Mouse (Mus musculus) G1E-ER4 (cell line): Measurements from ENCODE around the gene Stmnd1. TPM values are rescaled to one million over a fixed set of nuclear protein-coding genes. Genes with fewer than 3 reads are reported as not detected.

ENCODE experiments used
- GATA1 ChIP-seq: IDR thresholded peaks from one replicate; pipeline ENCODE4 v1.8.0; 2012; ENCODE audit warnings: low read length, inconsistent platforms
- polyA plus RNA-seq: library from polyadenylated mRNA; stranded (reverse); fragments of >175 nt; gene quantifications from 2 replicates; pipeline ENCODE4 v1.2.3, GENCODE M21; 2012

Gene Stmnd1
- polyA plus RNA-seq, 1 experiment: not detected

- no peak for TF ChIP-seq GATA1
Measured at GRCm38 (mm10) chr13:46343226-46343625, 69.7 kb downstream of the Stmnd1 start.

DNA sequence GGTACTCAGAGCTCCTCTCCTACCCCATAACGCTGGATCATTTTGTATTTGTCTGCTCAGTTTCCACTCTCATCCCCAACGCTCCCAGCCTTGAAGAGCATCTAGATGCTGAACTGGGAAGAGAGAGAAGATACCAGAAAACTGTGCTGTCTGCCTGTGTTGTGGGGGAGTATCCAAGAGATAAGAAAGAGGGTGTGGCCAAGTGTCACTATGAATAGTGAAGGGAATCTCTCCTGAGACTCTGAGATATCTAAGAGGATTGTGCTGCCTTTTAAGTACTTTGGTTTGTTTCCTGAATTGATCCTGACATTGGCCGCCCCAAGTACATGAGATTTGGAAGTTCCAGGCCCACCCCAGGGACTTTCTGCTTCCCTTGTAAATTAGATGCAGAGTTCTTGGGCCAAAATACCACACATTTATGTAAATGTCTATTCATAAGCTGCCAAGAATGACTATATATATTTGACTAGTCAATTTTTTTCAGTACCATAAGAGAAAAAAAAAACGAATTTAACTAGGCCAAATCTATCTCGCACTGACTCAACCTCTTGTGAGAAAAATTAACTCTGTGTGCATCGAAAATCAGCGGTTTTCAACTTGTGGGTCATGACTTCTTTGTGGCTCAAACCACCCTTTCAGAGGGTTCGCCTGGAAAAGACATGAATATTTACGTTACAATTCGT lies 73.5 kb downstream of the Stmnd1 start:
- TF ChIP-seq GATA1: no peak

DNA sequence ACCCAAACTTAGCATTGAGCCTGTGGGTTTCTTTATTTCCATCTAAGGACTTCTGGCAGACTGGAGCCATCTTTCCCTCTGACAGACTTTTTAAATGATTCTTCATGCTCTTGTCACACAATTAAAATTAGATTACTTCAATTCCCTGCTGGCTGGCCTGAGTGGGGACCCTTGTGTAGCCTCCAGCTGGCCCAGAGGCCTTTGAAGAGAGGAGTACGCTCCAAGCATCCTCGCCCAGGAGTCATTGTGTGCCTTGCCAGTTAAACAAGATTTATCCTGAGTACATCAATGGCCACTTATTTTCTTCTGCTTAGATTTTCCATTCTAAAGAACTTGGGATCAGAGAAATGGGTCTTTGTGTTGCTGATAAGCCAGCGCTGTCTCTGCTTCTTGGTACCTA lies 76.1 kb downstream of the Stmnd1 start:
- TF ChIP-seq GATA1: no peak

Other genes with a start within 250 kb of the Stmnd1 start
- not detected in 2 replicates for gene Rbm24, start 144.7 kb downstream of the Stmnd1 start, polyA plus RNA-seq
- not detected in 2 replicates for gene Cap2, start 228.1 kb downstream of the Stmnd1 start, polyA plus RNA-seq